Mouse (Mus musculus): ENCODE results near the gene Tnp1. TPM values are rescaled to one million over a fixed set of nuclear protein-coding genes. Genes with fewer than 3 reads are reported as not detected.

Tnp1 gene
- polyA plus RNA-seq, 1 experiment from 2014 or later, result not detected

Other genes with a start within 250 kb of the Tnp1 start
- 548 and 549 TPM in 2 replicates for gene Igfbp2, start 191.4 kb downstream of the Tnp1 start, polyA plus RNA-seq (2016; fragmentation: Nextera tagmentation; extraction: Ambion mirVana)
- gene Igfbp5, start 141.0 kb downstream of the Tnp1 start, polyA plus RNA-seq (2016; fragmentation: Nextera tagmentation; extraction: Ambion mirVana), result 69.6 and 99.7 TPM in 2 replicates

Data from hindbrain, embryonic 12.5 days (tissue).